In genomic region chr5:118388419-118388818, GRCm38 (mm10) we compare ENCODE assay signal across 15 mouse cellular contexts.
DNase-seq lines count a peak whose midpoint lies in the region; ATAC-seq and TF ChIP-seq lines count a peak whose summit lies in the region.
"Had no signal": no experiment of that assay in that cellular context is flagged by ENCODE, and none has a peak within 500 bp of the region (broad histone marks: within the 10 kb centered on the region; RNA-seq: fewer than 3 reads in every experiment).

No protein-coding gene starts in this region.

- no peak for TF ChIP-seq POLR2A in cerebellum, adult 2 months (IDR thresholded peaks at IDR 0.05; ENCODE audit: borderline replicate concordance, insufficient read depth, low read length)

- WGBS in cerebellum, adult 2 months: 19% methylated on average over 6 of the region's 6 CpGs
- WGBS in hindbrain, embryonic 14.5 days: 66% methylated on average over 6 of the region's 6 CpGs
- WGBS in hindbrain, embryonic 10.5 days: 92% methylated on average over 6 of the region's 6 CpGs
- WGBS in midbrain, postnatal 0 days: 72% methylated on average over 6 of the region's 6 CpGs
- 86% methylated on average over 6 of the region's 6 CpGs for WGBS in midbrain, embryonic 13.5 days
- 88% methylated on average over 6 of the region's 6 CpGs for WGBS in limb, embryonic 10.5 days

- no peak overlapping the region for H3K9ac ChIP-seq in hindbrain, embryonic 14.5 days
- H3K9ac ChIP-seq in midbrain, postnatal 0 days (replicated peaks; ENCODE audit: low read length, poor library complexity, severe bottlenecking): no peak overlapping the region
- H3K9ac ChIP-seq in midbrain, embryonic 13.5 days (replicated peaks): no peak overlapping the region
- H3K9ac ChIP-seq: heart, embryonic 15.5 days; lung, embryonic 14.5 days; neural tube, embryonic 13.5 days had no signal

- H3K4me2 ChIP-seq in hindbrain, embryonic 14.5 days (replicated peaks): no peak overlapping the region
- H3K4me2 ChIP-seq in midbrain, postnatal 0 days (ENCODE audit: low read depth, low read length, poor library complexity, severe bottlenecking): no peak overlapping the region
- H3K4me2 ChIP-seq in midbrain, embryonic 13.5 days (replicated peaks): no peak overlapping the region
- H3K4me2 ChIP-seq: heart, embryonic 15.5 days; lung, embryonic 14.5 days; neural tube, embryonic 13.5 days had no signal

- TF ChIP-seq CTCF in cerebellum, adult 2 months (IDR thresholded peaks at IDR 0.05; ENCODE audit: borderline replicate concordance, insufficient read depth, low read depth, low read length): no peak
- no peak for TF ChIP-seq CTCF in midbrain, postnatal 0 days (IDR thresholded peaks at IDR 0.05)

- no peak overlapping the region for H3K27ac ChIP-seq in cerebellum, adult 2 months (ENCODE audit: insufficient read depth, low read length)
- H3K27ac ChIP-seq in hindbrain, embryonic 14.5 days: no peak overlapping the region
- H3K27ac ChIP-seq in hindbrain, embryonic 10.5 days: no peak overlapping the region
- no peak overlapping the region for H3K27ac ChIP-seq in midbrain, postnatal 0 days (ENCODE audit: low read depth, low read length)
- no peak overlapping the region for H3K27ac ChIP-seq in midbrain, embryonic 13.5 days
- H3K27ac ChIP-seq in limb, embryonic 10.5 days: no peak overlapping the region
- H3K27ac ChIP-seq: heart, embryonic 15.5 days; neural tube, embryonic 13.5 days had no signal

- H3K9me3 ChIP-seq in hindbrain, embryonic 14.5 days (ENCODE audit: control insufficient read depth, low read length): peaks cover 7% of the 10 kb centered on the region; the same call in 1 of the 2 replicates
- H3K9me3 ChIP-seq in hindbrain, embryonic 10.5 days: peaks cover 25% of the 10 kb centered on the region
- no peaks in the 10 kb centered on the region for H3K9me3 ChIP-seq in midbrain, postnatal 0 days (ENCODE audit: low read length)
- H3K9me3 ChIP-seq in midbrain, embryonic 13.5 days: 0 out of 2 replicates have a peak, but pooled peaks cover 10% of the 10 kb centered on the region
- peaks cover 12% of the 10 kb centered on the region; the same call in 1 of the 2 replicates for H3K9me3 ChIP-seq in limb, embryonic 10.5 days (replicated peaks)
- H3K9me3 ChIP-seq: neural tube, embryonic 13.5 days had no signal

- no peaks in the 10 kb centered on the region for H3K27me3 ChIP-seq in cerebellum, adult 2 months (ENCODE audit: control insufficient read depth, insufficient read depth, low read length)
- H3K27me3 ChIP-seq in hindbrain, embryonic 14.5 days (ENCODE audit: control insufficient read depth, insufficient read depth, low read length): no peaks in the 10 kb centered on the region; the same call in 1 of the 2 replicates
- H3K27me3 ChIP-seq in hindbrain, embryonic 10.5 days (ENCODE audit: insufficient read depth, poor library complexity, severe bottlenecking): peaks cover 17% of the 10 kb centered on the region
- H3K27me3 ChIP-seq in midbrain, postnatal 0 days (ENCODE audit: insufficient read depth, low read length): no peaks in the 10 kb centered on the region
- peaks cover 7% of the 10 kb centered on the region for H3K27me3 ChIP-seq in midbrain, embryonic 13.5 days
- 0 out of 2 replicates have a peak, but pooled peaks cover 15% of the 10 kb centered on the region for H3K27me3 ChIP-seq in limb, embryonic 10.5 days (ENCODE audit: low read depth, poor library complexity, severe bottlenecking)
- H3K27me3 ChIP-seq: neural tube, embryonic 13.5 days had no signal

- ATAC-seq in hindbrain, embryonic 14.5 days (ENCODE audit: low FRiP score): no peak
- no peak for ATAC-seq in midbrain, postnatal 0 days (ENCODE audit: low FRiP score)
- no peak for ATAC-seq in midbrain, embryonic 13.5 days

- H3K4me3 ChIP-seq in cerebellum, adult 2 months (replicated peaks; ENCODE audit: insufficient read depth, low read depth, low read length): no peak overlapping the region
- H3K4me3 ChIP-seq in hindbrain, embryonic 14.5 days (replicated peaks; ENCODE audit: low read length): no peak overlapping the region
- H3K4me3 ChIP-seq in hindbrain, embryonic 10.5 days: no peak overlapping the region
- H3K4me3 ChIP-seq in midbrain, postnatal 0 days (ENCODE audit: low read depth, low read length): no peak overlapping the region
- no peak overlapping the region for H3K4me3 ChIP-seq in midbrain, embryonic 13.5 days (replicated peaks)
- H3K4me3 ChIP-seq in limb, embryonic 10.5 days: no peak overlapping the region
- H3K4me3 ChIP-seq: heart, embryonic 15.5 days; neural tube, embryonic 13.5 days had no signal

- peak; percentile 25 to 53 for DNase-seq in cerebellum, adult 2 months
- DNase-seq in cerebellum, adult 11 months: no peak
- peak; percentile 52 for DNase-seq in hindbrain, embryonic 14.5 days (ENCODE audit: low spot score)
- no peak for DNase-seq in hindbrain, embryonic 10.5 days (ENCODE audit: low spot score)
- peak; percentile 82 for DNase-seq in midbrain, postnatal 0 days (ENCODE audit: low spot score)
- peak; percentile 52 to 71 for DNase-seq in frontal cortex, adult 2 months (ENCODE audit: extremely low spot score in 1 of 2, low spot score in 1 of 2)
- DNase-seq in limb, embryonic 10.5 days (ENCODE audit: low spot score): no peak
- DNase-seq: adrenal gland, postnatal 25 days; heart, adult 11 months; kidney, adult 11 months; kidney, postnatal 10 days; lung, embryonic 14.5 days had no signal

- H3K36me3 ChIP-seq in hindbrain, embryonic 14.5 days (replicated peaks; ENCODE audit: control insufficient read depth, insufficient read depth): no peaks in the 10 kb centered on the region
- H3K36me3 ChIP-seq in hindbrain, embryonic 10.5 days: 0 out of 2 replicates have a peak, but pooled peaks cover 3% of the 10 kb centered on the region
- H3K36me3 ChIP-seq in midbrain, postnatal 0 days (ENCODE audit: insufficient read depth, low read length): no peaks in the 10 kb centered on the region
- H3K36me3 ChIP-seq in midbrain, embryonic 13.5 days: no peaks in the 10 kb centered on the region
- H3K36me3 ChIP-seq in limb, embryonic 10.5 days: no peaks in the 10 kb centered on the region
- H3K36me3 ChIP-seq: heart, embryonic 15.5 days; neural tube, embryonic 13.5 days had no signal

- H3K4me1 ChIP-seq in cerebellum, adult 2 months (ENCODE audit: control insufficient read depth, insufficient read depth, low read length): no peaks in the 10 kb centered on the region
- no peaks in the 10 kb centered on the region for H3K4me1 ChIP-seq in hindbrain, embryonic 14.5 days (replicated peaks; ENCODE audit: control insufficient read depth, insufficient read depth, low read length)
- H3K4me1 ChIP-seq in hindbrain, embryonic 10.5 days (replicated peaks): 0 out of 2 replicates have a peak, but pooled peaks cover 6% of the 10 kb centered on the region
- H3K4me1 ChIP-seq in midbrain, postnatal 0 days (ENCODE audit: insufficient read depth, low read length): no peaks in the 10 kb centered on the region
- H3K4me1 ChIP-seq in midbrain, embryonic 13.5 days (replicated peaks): no peaks in the 10 kb centered on the region
- H3K4me1 ChIP-seq in limb, embryonic 10.5 days: peaks cover 12% of the 10 kb centered on the region
- H3K4me1 ChIP-seq: neural tube, embryonic 13.5 days had no signal

Comparison
In these comparisons a context has a peak if more than half of its experiments do, and no peak if none do; other contexts are left out.
1. DNase-seq: peak in cerebellum, adult 2 months (2 of 2), hindbrain, embryonic 14.5 days (single experiment), midbrain, postnatal 0 days (single experiment) and frontal cortex, adult 2 months (2 of 2); none in cerebellum, adult 11 months (single experiment), hindbrain, embryonic 10.5 days (single experiment) and limb, embryonic 10.5 days (single experiment).